Mouse (Mus musculus): ENCODE measurements around the gene Zfyve9.

The Zfyve9 gene

GRCm38 (mm10) chr4:108731582-108731981 lies 49.0 kb downstream of the Zfyve9 start:
- in situ Hi-C loops (cut with MboI; ENCODE audit: unreplicated experiment in 2 of 2), result no loop called here

- in situ Hi-C loops (cut with MboI; ENCODE audit: unreplicated experiment in 2 of 2), result no loop called here
These were observed 50.1 kb downstream of the Zfyve9 start for GRCm38 (mm10) chr4:108730450-108730849.

GRCm38 (mm10) chr4:108724102-108724501 lies 56.5 kb downstream of the Zfyve9 start:
- in situ Hi-C loops (cut with MboI; ENCODE audit: unreplicated experiment in 2 of 2), result no loop called here

- in situ Hi-C loops (cut with MboI; ENCODE audit: unreplicated experiment in 2 of 2), result no loop called here
These were observed 59.3 kb downstream of the Zfyve9 start for GRCm38 (mm10) chr4:108721245-108721784.

GRCm38 (mm10) chr4:108719349-108719748 lies 61.2 kb downstream of the Zfyve9 start, which contains the start of gene 3110021N24Rik:
TSS of gene 3110021N24Rik (plus strand) at chr4:108719649.
- in situ Hi-C loops (cut with MboI; ENCODE audit: unreplicated experiment in 2 of 2), result no loop called here

- in situ Hi-C loops (cut with MboI; ENCODE audit: unreplicated experiment in 2 of 2), result no loop called here
These were observed 72.4 kb downstream of the Zfyve9 start for GRCm38 (mm10) chr4:108708209-108708608.

GRCm38 (mm10) chr4:108696934-108697333 lies 83.7 kb downstream of the Zfyve9 start:
- in situ Hi-C loops (cut with MboI; ENCODE audit: unreplicated experiment in 2 of 2), result loop anchor here (10.0 to 25.0 kb wide), 5 partner anchors 278 to 1315 kb away; no protein-coding TSS in a partner anchor

- in situ Hi-C loops (cut with MboI; ENCODE audit: unreplicated experiment in 2 of 2), result loop anchor here (5.0 to 25.0 kb wide), 6 partner anchors 283 to 1321 kb away; no protein-coding TSS in a partner anchor
These were observed 89.1 kb downstream of the Zfyve9 start for GRCm38 (mm10) chr4:108691469-108691868.

GRCm38 (mm10) chr4:108690479-108690878 lies 90.1 kb downstream of the Zfyve9 start:
- in situ Hi-C loops (cut with MboI; ENCODE audit: unreplicated experiment in 2 of 2), result loop anchor here (5.0 to 25.0 kb wide), 6 partner anchors 284 to 1322 kb away; no protein-coding TSS in a partner anchor

GRCm38 (mm10) chr4:108687098-108687497 lies 93.5 kb downstream of the Zfyve9 start:
- in situ Hi-C loops (cut with MboI; ENCODE audit: unreplicated experiment in 2 of 2), result loop anchor here in 1 of 2 experiments (25.0 kb wide), 2 partner anchors 750 to 1325 kb away; no protein-coding TSS in a partner anchor

- in situ Hi-C loops (cut with MboI; ENCODE audit: unreplicated experiment in 2 of 2), result loop anchor here in 1 of 2 experiments (25.0 kb wide), 2 partner anchors 751 to 1326 kb away; no protein-coding TSS in a partner anchor
These were observed 94.4 kb downstream of the Zfyve9 start for GRCm38 (mm10) chr4:108686156-108686555.

GRCm38 (mm10) chr4:108664407-108664806 lies 116.2 kb downstream of the Zfyve9 start:
- in situ Hi-C loops (cut with MboI; ENCODE audit: unreplicated experiment in 2 of 2), result no loop called here

- in situ Hi-C loops (cut with MboI; ENCODE audit: unreplicated experiment in 2 of 2), result loop anchor here in 1 of 2 experiments (5.0 kb wide), 1 partner anchor 301 kb away; no protein-coding TSS in a partner anchor
These were observed 141.8 kb downstream of the Zfyve9 start for GRCm38 (mm10) chr4:108638752-108639151.

GRCm38 (mm10) chr4:108637721-108638120 lies 142.9 kb downstream of the Zfyve9 start:
- in situ Hi-C loops (cut with MboI; ENCODE audit: unreplicated experiment in 2 of 2), result loop anchor here in 1 of 2 experiments (5.0 kb wide), 1 partner anchor 300 kb away; no protein-coding TSS in a partner anchor

GRCm38 (mm10) chr4:108635101-108635500 lies 145.5 kb downstream of the Zfyve9 start:
- in situ Hi-C loops (cut with MboI; ENCODE audit: unreplicated experiment in 2 of 2), result loop anchor here in 1 of 2 experiments (5.0 kb wide), 1 partner anchor 298 kb away; no protein-coding TSS in a partner anchor

- in situ Hi-C loops (cut with MboI; ENCODE audit: unreplicated experiment in 2 of 2), result loop anchor here (5.0 kb wide), 1 partner anchor 297 kb away; no protein-coding TSS in a partner anchor
These were observed 145.9 kb downstream of the Zfyve9 start for GRCm38 (mm10) chr4:108634696-108635095.

GRCm38 (mm10) chr4:108633703-108634102 lies 146.9 kb downstream of the Zfyve9 start:
- in situ Hi-C loops (cut with MboI; ENCODE audit: unreplicated experiment in 2 of 2), result loop anchor here in 1 of 2 experiments (5.0 kb wide), 1 partner anchor 296 kb away; no protein-coding TSS in a partner anchor

- in situ Hi-C loops (cut with MboI; ENCODE audit: unreplicated experiment in 2 of 2), result loop anchor here in 1 of 2 experiments (5.0 kb wide), 1 partner anchor 294 kb away; no protein-coding TSS in a partner anchor
These were observed 149.0 kb downstream of the Zfyve9 start for GRCm38 (mm10) chr4:108631616-108632015.

- in situ Hi-C loops (cut with MboI; ENCODE audit: unreplicated experiment in 2 of 2), result loop anchor here in 1 of 2 experiments (5.0 kb wide), 1 partner anchor 293 kb away; no protein-coding TSS in a partner anchor
These were observed 150.5 kb downstream of the Zfyve9 start for GRCm38 (mm10) chr4:108630096-108630495.

GRCm38 (mm10) chr4:108629363-108629880 lies 151.2 kb downstream of the Zfyve9 start:
- in situ Hi-C loops (cut with MboI; ENCODE audit: unreplicated experiment in 2 of 2), result loop anchor here in 1 of 2 experiments (10.0 kb wide), 1 partner anchor 705 kb away; the partner anchor contains the start of gene Cpt2

GRCm38 (mm10) chr4:108627066-108627465 lies 153.5 kb downstream of the Zfyve9 start:
- in situ Hi-C loops (cut with MboI; ENCODE audit: unreplicated experiment in 2 of 2), result loop anchor here in 1 of 2 experiments (10.0 kb wide), 1 partner anchor 702 kb away; the partner anchor contains the start of gene Cpt2

All from v-Abl transformed pro-B cells (cell line).